Mouse (Mus musculus) cerebellum, adult (tissue): Measurements from ENCODE around the gene Padi6.

Experiments used
- ATAC-seq: cut with Nextera tagmentation; 2 replicates; pipeline ENCODE4 v1.9.2; 2017; ENCODE audit warnings: mild to moderate bottlenecking, moderate library complexity, mixed read lengths; ENCODE audit not compliant: insufficient number of reproducible peaks, low FRiP score, low TSS enrichment

Padi6 gene

GRCm38 (mm10) chr4:140710781-140711180 lies 31.7 kb downstream of the Padi6 start:
- no peak for ATAC-seq

- no peak for ATAC-seq
Observed at GRCm38 (mm10) chr4:140709617-140710016, 32.8 kb downstream of the Padi6 start.

DNA sequence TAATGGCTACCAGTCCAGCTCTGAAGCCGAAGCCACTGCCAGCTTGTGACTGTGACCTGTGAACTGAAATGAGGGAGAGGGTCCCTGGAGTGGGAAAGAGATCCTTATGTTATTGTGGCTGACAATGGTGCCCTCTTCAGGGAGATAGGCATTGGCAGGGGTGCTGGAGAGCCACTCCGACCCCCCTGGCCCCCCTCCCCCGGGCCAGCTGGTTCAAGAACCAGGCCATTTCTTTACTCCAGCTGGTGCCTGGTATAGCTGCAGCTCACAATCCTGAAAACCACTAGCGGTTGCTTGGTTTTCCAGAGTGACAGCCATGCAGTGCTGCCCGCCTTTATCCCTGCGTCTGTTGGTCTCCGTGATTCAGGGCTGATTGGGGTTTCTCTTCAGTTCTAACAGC lies 33.3 kb downstream of the Padi6 start:
- ATAC-seq = no peak

GRCm38 (mm10) chr4:140708297-140708927 lies 34.0 kb downstream of the Padi6 start:
- ATAC-seq = no peak

GRCm38 (mm10) chr4:140707615-140708014 lies 34.8 kb downstream of the Padi6 start:
- ATAC-seq = no peak

DNA sequence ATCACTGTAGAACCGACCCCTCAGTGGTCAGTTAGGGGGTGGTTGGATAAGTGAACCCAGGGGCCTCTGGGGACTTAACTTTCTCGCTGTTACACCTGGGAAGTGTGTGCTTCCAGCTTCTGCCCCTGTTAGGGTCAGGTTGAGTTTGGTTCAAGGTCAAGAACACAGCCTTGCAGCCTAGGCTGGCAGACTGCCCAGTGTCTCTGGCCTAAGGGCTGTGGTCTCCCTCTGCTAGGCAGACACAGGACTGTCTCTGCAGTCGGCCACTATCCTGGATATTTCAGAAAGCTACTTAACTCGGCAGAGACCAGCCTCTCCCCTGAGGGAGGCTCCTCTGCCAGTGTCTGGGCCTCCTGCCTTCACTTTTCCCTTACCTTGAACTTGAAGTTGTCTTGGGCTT lies 38.3 kb downstream of the Padi6 start:
- no peak for ATAC-seq

DNA sequence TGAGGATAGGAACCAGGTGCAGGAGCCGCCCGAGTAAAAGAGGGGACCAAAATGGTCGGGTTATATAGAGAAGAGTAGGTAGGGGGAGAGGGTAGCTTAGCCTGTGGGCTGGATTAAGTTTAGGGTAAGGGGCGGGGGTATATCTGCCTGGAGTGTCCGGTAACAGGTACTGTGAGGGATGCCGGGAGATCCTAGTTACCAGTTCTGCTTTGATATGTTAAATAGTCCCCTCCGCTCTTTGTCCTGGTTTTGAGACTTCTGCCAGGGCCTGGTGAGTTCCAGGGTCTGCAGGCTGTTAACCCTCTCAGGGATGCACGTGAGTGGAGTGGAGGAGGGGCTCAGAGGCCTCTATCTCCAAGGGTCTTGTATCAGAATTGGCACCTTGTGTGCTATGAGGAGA lies 38.8 kb downstream of the Padi6 start:
- ATAC-seq = no peak

- ATAC-seq = 0 out of 2 replicates have a peak, but pooled peaks have one; percentile 33
Observed at GRCm38 (mm10) chr4:140702611-140703327, 39.7 kb downstream of the Padi6 start.

DNA sequence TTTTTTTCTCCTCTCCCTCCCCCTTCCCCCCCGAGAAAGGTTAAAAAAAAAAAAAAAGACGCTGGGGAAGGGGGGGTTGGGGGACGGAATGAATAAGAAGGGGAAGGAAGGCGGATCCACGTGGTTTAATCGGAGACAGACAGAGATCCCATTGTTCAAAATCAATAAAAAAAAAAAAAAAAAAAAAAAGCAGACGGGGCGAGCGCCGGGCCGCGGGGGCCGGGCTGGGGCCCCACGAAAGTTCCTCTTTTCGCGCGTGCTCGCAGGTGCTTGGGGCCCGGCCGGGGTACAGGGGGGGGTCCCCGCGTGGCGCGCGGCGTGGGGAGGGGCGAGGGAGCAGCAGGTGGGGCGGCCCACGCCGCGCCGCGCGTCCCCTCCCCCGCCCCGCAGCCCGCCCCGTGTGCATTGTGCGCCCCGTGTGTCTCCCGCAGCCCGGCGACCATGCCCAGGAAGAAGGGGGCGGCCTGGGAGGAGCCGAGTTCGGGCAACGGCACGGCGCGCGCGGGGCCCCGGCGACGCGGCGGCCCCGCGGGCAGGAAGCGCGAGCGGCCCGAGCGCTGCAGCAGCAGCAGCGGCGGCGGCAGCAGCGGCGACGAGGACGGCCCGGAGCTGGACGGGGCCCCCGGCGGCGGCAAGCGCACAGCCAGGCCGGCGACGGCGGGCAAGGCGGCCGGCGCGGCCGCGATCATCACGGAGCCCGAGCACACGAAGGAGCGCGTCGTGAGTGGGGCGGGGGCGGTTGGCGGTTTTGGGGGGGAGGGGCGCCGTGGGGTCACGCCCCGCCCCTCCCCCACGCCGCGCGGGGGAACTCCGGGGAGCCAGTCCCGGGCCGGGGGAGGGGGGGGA lies 40.5 kb downstream of the Padi6 start:
- no peak for ATAC-seq

GRCm38 (mm10) chr4:140701049-140701715 lies 41.3 kb downstream of the Padi6 start:
- ATAC-seq = peak; percentile 67; the same call in 1 of the 2 replicates

- no peak for ATAC-seq
Observed at GRCm38 (mm10) chr4:140700269-140701018, 42.0 kb downstream of the Padi6 start, which contains the start of gene Rcc2. TSS of gene Rcc2 (plus strand) at chr4:140700541.

DNA sequence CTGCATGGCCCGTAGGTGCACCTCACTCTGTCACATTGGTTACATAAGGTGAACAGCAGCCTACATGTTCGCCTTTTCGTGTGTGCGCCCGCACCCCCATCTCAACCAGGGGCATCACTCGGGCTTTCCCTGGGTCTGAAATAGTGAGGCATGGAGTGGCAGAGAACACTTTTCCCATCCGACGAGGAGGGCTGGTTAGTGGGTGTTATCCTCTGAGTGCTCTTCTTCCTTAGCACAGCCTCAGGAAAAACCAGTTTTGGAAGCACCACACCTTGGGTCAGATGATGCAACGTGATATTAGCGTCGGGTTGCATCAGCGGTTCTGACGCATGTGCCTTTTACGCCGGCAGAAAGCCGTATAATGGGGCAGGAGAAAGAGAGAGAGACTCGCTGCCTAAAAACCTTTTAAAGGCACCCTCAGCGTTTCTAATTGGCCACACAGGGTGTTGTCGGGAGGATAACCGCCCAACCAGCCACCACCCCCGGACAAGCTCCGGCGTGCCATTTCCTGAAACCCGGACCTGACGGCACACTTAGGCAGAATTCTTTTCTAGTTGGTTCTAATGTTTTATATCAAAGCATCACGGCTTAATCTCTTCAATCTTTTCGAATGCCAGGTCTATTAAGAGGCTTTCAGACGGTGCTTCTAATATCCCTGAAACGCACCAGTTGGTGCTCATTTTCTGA lies 42.9 kb downstream of the Padi6 start:
- ATAC-seq = peak; percentile 49; the same call in 1 of the 2 replicates

- ATAC-seq = no peak
Observed at GRCm38 (mm10) chr4:140695675-140696585, 46.5 kb downstream of the Padi6 start.

DNA sequence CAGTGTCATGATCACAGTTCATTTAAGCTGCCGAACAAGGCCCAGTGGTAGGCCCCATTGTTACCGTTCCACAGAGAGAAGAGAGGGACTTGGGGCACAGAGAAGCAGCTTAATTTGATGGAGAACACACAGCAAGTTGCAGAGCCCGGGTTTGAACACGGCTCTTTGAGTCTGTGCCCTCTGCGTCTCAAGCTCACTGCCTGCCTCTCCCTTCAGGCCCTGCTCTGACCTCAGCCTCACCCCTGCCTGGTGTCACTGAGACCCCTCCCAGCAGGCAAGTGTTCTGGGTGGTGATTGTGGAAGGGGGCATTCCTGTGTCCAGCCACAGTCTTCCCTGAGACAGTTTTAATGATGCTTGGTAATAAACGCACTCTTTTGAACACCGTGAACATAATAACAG lies 47.3 kb downstream of the Padi6 start:
- ATAC-seq = no peak

- no peak for ATAC-seq
Observed at GRCm38 (mm10) chr4:140694551-140695060, 47.8 kb downstream of the Padi6 start.

GRCm38 (mm10) chr4:140693513-140693912 lies 48.9 kb downstream of the Padi6 start:
- ATAC-seq = no peak

GRCm38 (mm10) chr4:140691481-140691880 lies 51.0 kb downstream of the Padi6 start:
- ATAC-seq = no peak
